Mouse (Mus musculus) midbrain, embryonic 10.5 days (tissue): Measurements from ENCODE around the gene Tesc. TPM values are rescaled to one million over a fixed set of nuclear protein-coding genes. Genes with fewer than 3 reads are reported as not detected.

ENCODE experiments used
- DNase-seq: peaks from one replicate; pipeline ENCODE4 v3.0.0-alpha.2; 2017; ENCODE audit warnings: low spot score
- H3K27ac ChIP-seq: fragments of 300-500 bp; sonication (generic); replicated peaks from 2 replicates; pipeline ENCODE4 v1.5.1; 2016; ENCODE audit warnings: mild to moderate bottlenecking
- H3K27me3 ChIP-seq: fragments of 300-500 bp; sonication (generic); 2 replicates; pipeline ENCODE4 v1.6.1; 2016; ENCODE audit warnings: low read depth, mild to moderate bottlenecking; ENCODE audit not compliant: poor library complexity, severe bottlenecking
- H3K36me3 ChIP-seq: fragments of 300-500 bp; sonication (generic); 2 replicates; pipeline ENCODE4 v1.6.1; 2016; ENCODE audit warnings: mild to moderate bottlenecking, moderate library complexity
- H3K4me1 ChIP-seq: fragments of 300-500 bp; sonication (generic); 2 replicates; pipeline ENCODE4 v1.6.1; 2016
- H3K4me3 ChIP-seq: fragments of 300-500 bp; sonication (generic); 2 replicates; pipeline ENCODE4 v1.5.1; 2016; ENCODE audit warnings: mild to moderate bottlenecking, moderate library complexity
- H3K9me3 ChIP-seq: fragments of 300-500 bp; sonication (generic); replicated peaks from 2 replicates; pipeline ENCODE4 v1.6.1; 2016; ENCODE audit warnings: mild to moderate bottlenecking
- WGBS: fragments of 180-500 bp; shearing (Covaris S2); methylation state at CpG from one replicate; pipeline ENCODE4 v1.1.7; 2016; 5-methylcytosine and 5-hydroxymethylcytosine counted together
- polyA plus RNA-seq: library from polyadenylated mRNA; unstranded; fragments of >200 nt; fragmentation: Nextera tagmentation; extraction: Ambion mirVana; gene quantifications from 2 replicates; pipeline ENCODE4 v1.2.1, GENCODE M21; 2016

Gene Tesc
- polyA plus RNA-seq, 1 experiment from 2014 or later: 0.90 TPM

DNA sequence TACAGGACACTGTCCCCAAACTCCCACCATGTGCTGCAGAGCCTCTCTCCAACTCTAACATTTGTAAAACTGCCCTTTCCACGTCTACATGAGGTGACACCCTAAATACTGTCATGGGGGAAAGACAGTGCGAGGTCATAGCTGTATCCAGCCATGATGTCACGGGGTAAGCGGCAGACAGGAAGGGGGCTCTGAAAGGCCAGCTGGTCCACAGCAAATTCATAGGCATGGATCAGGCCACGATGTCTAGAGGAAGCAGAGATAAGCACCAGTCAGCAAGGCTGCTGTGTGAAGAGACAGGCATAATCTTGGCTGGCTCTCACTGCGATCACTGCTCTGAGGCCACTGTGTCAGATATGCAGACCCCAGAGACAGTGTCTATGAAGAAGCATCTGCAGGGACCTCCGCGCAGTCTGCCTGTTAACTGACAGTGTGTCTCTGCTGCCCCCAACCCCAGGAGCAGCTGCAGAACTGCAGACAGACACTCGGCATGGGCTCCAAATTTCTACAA lies 40.5 kb downstream of the Tesc start:
- Histone ChIP-seq H3K27me3 (no peaks in the 10 kb centered on the region), H3K36me3 (peaks cover 80% of the 10 kb centered on the region), H3K4me1 (peaks cover 28% of the 10 kb centered on the region), H3K27ac (no peak overlapping the region), H3K9me3 (no peaks in the 10 kb centered on the region), H3K4me3 (no peak overlapping the region)
- DNase-seq: no peak
- WGBS: 92% methylated on average over 9 of the region's 9 CpGs

DNA sequence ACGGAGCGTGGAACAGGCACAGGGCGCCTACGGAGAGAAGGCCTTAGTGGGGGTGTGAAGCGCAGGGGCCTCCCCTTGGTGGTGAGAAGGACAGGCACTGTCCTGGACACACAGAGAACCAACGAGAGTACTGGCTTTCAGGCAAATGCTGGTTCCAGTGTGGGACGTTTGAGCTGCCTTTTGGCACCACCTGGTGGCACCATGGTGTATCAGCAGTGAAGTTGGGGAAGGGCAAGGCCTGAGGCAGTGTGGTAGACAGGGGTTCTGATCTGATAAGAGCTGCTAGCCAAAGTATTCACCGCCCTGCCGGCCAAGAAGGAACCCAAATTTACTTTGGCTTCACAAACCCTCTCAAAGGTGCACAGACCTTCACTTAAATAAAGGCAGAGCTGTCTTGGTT lies 41.8 kb downstream of the Tesc start:
- H3K27me3 ChIP-seq: no peaks in the 10 kb centered on the region
- H3K9me3 ChIP-seq: no peaks in the 10 kb centered on the region
- no peak overlapping the region for H3K4me3 ChIP-seq
- peaks cover 16% of the 10 kb centered on the region for H3K4me1 ChIP-seq
- WGBS: 51% methylated on average over 9 of the region's 9 CpGs
- peak overlapping the region; percentile 49 for H3K27ac ChIP-seq
- DNase-seq: peak; percentile 68
- H3K36me3 ChIP-seq: peaks cover 92% of the 10 kb centered on the region

DNA sequence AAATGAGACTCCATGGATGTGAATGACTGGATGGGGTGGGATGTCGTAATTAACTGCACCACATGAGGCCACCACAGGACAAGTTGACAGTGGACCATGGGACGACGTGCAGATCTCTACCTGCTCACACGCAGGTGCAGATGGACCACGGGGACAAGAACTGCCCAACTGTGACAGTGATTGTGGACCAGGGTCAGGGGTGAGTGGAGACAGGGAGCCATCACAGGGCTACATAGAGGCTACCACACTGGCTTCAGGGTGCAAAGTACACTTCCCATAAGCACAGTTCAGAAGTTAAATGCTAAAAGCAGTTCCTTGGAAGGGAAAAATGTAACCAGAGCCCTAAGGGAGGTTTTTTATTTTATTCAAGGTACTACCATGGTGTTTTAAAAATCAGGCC lies 44.2 kb downstream of the Tesc start:
- Histone ChIP-seq H3K9me3 (no peaks in the 10 kb centered on the region), H3K27me3 (no peaks in the 10 kb centered on the region), H3K36me3 (peaks cover 92% of the 10 kb centered on the region), H3K4me3 (no peak overlapping the region), H3K27ac (no peak overlapping the region), H3K4me1 (peaks cover 13% of the 10 kb centered on the region)
- DNase-seq: no peak
- WGBS: 90% methylated on average over 5 of the region's 5 CpGs

DNA sequence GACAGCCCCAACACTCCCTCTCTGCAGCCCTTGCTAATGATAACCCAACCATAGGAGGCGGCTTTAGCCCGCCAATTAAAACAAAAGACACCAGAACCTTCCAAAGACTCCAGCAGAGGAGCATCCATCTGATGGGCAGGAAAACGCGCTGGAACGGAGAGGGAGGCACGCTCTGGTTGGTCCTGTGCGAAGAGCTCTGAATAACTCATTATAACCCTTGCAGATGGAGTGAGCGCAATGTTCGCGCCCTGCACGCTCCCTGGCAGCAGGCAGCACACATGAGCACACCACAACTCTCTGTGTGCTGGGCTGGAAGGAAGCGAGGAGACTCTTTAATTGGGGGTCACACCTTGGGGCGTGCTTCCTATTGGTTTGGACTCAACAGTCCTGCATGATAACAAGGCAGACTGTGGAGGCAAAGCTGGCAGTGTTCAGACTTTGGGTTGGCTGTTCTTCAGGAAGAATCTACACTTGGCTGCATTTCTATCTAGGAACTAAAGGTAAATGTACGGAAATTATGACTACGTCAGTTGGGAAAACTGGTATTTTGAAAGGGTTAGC lies 45.8 kb downstream of the Tesc start:
- no peaks in the 10 kb centered on the region for H3K9me3 ChIP-seq
- WGBS: 92% methylated on average over 15 of the region's 15 CpGs
- no peak overlapping the region for H3K27ac ChIP-seq
- DNase-seq: no peak
- H3K27me3 ChIP-seq: no peaks in the 10 kb centered on the region
- H3K36me3 ChIP-seq: peaks cover 89% of the 10 kb centered on the region
- no peak overlapping the region for H3K4me3 ChIP-seq
- peaks cover 18% of the 10 kb centered on the region for H3K4me1 ChIP-seq

DNA sequence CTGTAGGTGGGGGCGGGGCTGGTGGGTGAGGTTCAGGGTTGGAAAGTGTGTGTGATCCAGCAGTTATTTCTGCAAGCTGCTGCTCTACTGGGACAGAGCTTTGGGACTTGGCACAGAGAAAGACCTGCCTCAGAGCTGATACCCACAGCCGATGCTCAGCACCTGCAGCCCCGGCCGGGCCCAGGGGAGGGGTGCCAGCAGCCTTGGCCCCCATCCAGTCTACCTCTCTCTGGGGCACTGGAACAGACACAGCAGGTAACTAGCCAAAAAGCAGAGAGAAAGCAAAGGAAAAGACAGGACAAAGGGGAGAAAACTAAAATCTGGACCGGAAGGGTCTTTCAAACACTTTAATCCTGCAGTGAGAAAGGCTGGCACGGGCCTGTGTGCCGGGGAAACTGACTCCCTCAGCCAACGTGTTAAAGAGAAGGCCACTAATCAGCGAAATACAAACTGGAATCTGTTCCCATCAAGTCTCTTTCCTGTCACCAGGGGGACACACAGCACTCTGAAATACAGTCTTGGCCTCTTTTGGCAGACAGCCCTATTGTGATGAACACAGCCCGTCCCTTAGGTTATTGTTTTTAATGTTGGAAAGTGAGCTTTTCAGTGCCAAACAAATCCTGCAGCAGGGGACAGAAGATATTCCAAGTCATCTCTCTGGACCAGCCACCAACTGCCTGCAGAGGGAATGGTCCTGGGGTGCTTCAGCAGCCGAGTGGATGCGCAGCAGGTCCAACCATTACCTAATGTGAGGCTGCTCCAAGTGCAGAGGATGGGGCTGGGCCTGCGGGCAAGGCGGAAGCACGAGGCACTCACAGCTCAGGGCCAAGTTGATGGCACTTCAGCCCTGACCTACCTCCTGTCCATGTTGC lies 49.4 kb downstream of the Tesc start:
- DNase-seq: no peak
- Histone ChIP-seq H3K27me3 (no peaks in the 10 kb centered on the region), H3K27ac (peak overlapping the region; percentile 52; the same call in 1 of the 2 replicates), H3K9me3 (no peaks in the 10 kb centered on the region), H3K36me3 (peaks cover 69% of the 10 kb centered on the region), H3K4me1 (peaks cover 55% of the 10 kb centered on the region), H3K4me3 (no peak overlapping the region)
- WGBS: 94% methylated on average over 15 of the region's 15 CpGs

DNA sequence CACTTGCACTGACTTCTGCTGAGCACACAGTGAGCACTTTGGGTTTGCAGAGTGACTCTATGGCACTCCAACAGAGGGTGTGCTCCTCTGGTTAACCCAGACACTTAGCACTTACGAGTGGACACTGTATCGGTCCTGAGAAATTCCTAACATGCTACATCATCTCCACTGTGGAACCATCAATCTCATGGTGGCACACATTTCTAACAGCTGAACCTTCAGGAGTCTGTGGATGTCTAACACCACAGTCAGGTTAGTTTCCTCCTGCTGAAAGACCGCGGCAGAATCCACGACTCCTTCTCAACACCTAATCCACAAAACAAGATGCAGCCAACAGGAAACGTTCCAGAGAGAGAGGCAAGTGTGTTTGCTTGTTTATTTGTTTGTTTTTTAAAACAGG lies 51.0 kb downstream of the Tesc start:
- no peaks in the 10 kb centered on the region for H3K9me3 ChIP-seq
- DNase-seq: no peak
- no peak overlapping the region for H3K4me3 ChIP-seq
- peak overlapping the region; percentile 70 for H3K27ac ChIP-seq
- peaks cover 70% of the 10 kb centered on the region for H3K4me1 ChIP-seq
- 94% methylated on average over 6 of the region's 6 CpGs for WGBS
- peaks cover 57% of the 10 kb centered on the region for H3K36me3 ChIP-seq
- no peaks in the 10 kb centered on the region for H3K27me3 ChIP-seq

DNA sequence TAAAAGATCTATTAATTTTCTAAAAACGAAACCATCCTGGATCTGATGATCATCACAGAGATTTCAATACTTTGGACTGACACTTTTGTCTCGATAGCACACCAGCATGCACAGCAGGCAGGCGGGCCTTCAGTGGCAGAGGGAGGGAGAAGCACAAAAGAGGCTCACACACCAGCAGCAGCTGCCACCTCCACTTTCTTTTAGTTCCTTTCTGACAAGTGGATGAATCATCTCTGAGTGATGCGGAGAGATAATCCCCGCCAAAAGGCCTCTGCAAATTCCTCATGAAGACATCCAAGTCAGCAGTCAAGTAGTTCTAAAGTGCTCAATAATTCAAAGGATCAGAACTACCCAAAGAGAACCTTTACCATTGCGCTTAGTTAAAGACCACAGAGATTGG lies 51.8 kb downstream of the Tesc start:
- Histone ChIP-seq H3K36me3 (peaks cover 50% of the 10 kb centered on the region), H3K4me1 (peaks cover 78% of the 10 kb centered on the region)
- 60% methylated on average over 6 of the region's 6 CpGs for WGBS

DNA sequence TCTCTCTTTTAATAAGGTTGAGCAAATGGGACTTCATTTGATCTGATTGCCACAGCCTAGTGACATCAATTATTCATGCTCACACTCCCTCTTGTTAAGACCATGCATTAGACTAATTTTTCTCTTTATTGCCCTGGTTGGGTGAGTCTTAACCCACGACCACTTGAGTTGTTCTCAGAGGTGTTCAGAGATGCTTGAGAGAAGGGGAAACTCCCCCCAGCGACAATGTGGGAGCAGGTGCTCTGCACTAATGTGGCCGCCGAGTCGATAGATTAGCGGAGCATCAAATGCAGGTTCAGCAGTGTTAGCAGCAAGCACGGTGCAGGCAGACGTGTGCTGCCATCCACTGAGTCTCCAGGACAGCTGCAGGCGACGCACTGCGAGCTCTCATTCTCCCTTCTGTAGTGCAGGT lies 52.3 kb downstream of the Tesc start:
- H3K36me3 ChIP-seq: peaks cover 49% of the 10 kb centered on the region
- H3K4me3 ChIP-seq: no peak overlapping the region
- H3K4me1 ChIP-seq: peaks cover 79% of the 10 kb centered on the region
- no peaks in the 10 kb centered on the region for H3K9me3 ChIP-seq
- peak; percentile 37 for DNase-seq
- peak overlapping the region; percentile 70 for H3K27ac ChIP-seq
- no peaks in the 10 kb centered on the region for H3K27me3 ChIP-seq
- 69% methylated on average over 11 of the region's 11 CpGs for WGBS

More for the DNA sequence above, 51.8 kb downstream of the Tesc start:
- Histone ChIP-seq H3K4me3 (no peak overlapping the region), H3K27ac (peak overlapping the region; percentile 70), H3K9me3 (no peaks in the 10 kb centered on the region), H3K27me3 (no peaks in the 10 kb centered on the region)
- no peak for DNase-seq

DNA sequence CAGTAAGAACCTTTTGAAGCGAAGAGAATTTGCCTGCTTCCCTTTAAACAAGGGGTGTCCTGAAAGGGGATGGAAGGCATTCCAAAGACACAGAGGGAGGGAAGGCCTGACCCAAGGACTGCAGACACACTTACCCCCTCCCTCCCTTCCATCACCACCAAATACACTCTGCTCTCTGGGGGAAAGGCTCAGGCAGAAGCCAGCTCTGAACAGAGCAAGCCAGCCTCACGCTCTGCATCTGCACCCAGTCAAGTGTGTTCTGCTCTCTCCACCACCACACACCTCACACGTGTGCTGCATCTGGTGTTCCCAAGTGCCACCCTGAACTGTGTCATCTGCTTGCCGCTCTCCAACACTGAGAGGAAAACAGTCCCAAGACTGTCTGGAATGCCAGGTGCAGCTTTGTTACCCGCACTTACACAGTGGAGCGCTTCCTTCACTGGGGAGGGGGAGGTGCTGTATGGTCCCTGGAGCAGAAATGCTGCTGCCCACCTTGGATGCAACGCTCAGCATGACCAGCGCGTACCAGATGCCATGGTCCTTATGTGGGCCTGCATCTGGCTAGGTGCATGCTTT lies 53.9 kb downstream of the Tesc start:
- no peaks in the 10 kb centered on the region for H3K27me3 ChIP-seq

DNA sequence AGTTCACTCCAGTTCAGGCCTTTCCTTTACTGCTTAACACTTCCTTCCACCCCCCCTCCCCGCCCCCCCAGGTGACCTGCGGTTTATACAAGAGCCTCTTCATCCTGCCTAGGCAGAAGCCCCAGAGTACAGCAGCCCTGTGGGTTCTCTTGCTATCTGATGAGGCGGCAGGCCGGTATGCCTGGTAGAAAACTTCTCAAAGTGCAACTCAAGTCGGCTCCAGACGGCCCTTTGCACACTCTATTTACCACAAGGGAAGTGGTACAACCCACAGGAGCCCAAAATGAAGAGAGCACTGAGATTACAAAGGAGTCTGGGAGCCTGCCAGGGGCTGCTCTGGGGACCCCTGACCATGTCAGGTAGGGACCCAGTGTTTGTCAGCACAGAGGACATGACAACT lies 54.5 kb downstream of the Tesc start:
- Histone ChIP-seq H3K36me3 (peaks cover 28% of the 10 kb centered on the region), H3K27ac (peak overlapping the region; percentile 68; the same call in 1 of the 2 replicates)

More for the DNA sequence above, 53.9 kb downstream of the Tesc start:
- 80% methylated on average over 9 of the region's 9 CpGs for WGBS
- H3K36me3 ChIP-seq: peaks cover 34% of the 10 kb centered on the region
- DNase-seq: no peak
- peak overlapping the region; percentile 35 for H3K27ac ChIP-seq
- H3K4me1 ChIP-seq: peaks cover 79% of the 10 kb centered on the region
- no peaks in the 10 kb centered on the region for H3K9me3 ChIP-seq
- no peak overlapping the region for H3K4me3 ChIP-seq

DNA sequence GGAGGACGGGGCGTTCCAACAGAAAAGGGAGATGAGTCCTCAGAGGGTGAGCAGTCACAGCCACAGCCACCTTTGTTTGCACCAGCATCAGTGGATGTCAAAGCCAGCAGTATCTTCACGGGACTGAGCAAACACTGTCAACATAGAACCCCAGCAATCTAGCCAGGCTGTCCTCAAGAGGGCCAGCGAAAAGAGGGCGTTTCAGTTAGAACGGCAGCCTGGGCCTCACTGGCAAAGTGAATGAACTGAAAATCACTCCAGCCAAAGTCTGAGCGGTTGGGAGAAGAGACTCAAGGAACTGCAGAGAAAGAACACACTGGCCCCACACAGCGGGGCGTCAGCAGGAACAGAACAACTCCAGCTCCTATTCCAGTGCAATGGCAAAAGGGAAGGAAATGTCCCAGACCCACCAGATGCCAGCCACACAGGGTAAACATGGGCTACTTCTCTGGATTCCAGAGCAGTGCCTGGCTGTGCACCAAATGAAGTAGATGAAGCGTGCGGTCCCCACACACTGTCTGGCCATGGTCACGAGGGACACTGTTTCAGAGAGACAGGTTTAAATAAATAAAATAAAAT lies 55.6 kb downstream of the Tesc start:
- no peaks in the 10 kb centered on the region for H3K9me3 ChIP-seq
- H3K4me1 ChIP-seq: peaks cover 84% of the 10 kb centered on the region
- no peak for DNase-seq
- no peaks in the 10 kb centered on the region for H3K27me3 ChIP-seq
- no peak overlapping the region for H3K4me3 ChIP-seq
- WGBS: 75% methylated on average over 12 of the region's 12 CpGs
- peak overlapping the region; percentile 68 for H3K27ac ChIP-seq
- H3K36me3 ChIP-seq: peaks cover 18% of the 10 kb centered on the region

More for the DNA sequence above, 54.5 kb downstream of the Tesc start:
- 72% methylated on average over 6 of the region's 6 CpGs for WGBS
- DNase-seq: no peak
- H3K9me3 ChIP-seq: no peaks in the 10 kb centered on the region
- H3K4me1 ChIP-seq: peaks cover 84% of the 10 kb centered on the region
- no peaks in the 10 kb centered on the region for H3K27me3 ChIP-seq
- no peak overlapping the region for H3K4me3 ChIP-seq

DNA sequence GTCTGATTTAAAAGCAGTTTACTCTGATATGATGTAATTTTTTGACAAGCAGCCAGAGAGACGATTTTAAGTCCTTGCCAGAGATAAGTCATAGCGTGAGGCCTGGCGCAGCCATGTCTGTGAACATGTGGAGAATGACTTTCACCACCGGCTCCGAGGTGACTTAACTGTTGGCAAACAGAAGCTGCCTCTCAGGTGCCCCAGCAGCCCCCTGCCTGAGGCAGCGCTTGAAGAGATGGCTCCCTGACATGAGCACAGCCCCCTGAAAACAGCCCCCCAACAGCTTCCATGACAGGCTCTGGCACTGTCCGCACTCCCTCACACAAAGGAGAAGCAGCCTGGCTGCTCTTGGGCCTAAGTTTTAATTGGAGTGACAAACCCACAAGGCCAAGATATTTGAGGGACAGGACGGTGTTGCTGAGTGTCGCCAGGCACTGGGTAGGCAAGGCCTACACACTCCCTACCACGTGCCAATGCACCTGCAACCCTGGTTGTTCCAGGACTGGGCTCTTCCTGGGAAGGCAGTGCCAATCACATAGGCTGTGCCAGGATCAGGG lies 56.7 kb downstream of the Tesc start:
- 91% methylated on average over 10 of the region's 10 CpGs for WGBS
- Histone ChIP-seq H3K9me3 (no peaks in the 10 kb centered on the region), H3K27ac (peak overlapping the region; percentile 68), H3K27me3 (no peaks in the 10 kb centered on the region), H3K4me3 (no peak overlapping the region), H3K4me1 (peaks cover 73% of the 10 kb centered on the region), H3K36me3 (peaks cover 21% of the 10 kb centered on the region)
- no peak for DNase-seq
